Mouse (Mus musculus): ENCODE measurements around the gene Rab34. TPM values are rescaled to one million over a fixed set of nuclear protein-coding genes. Genes with fewer than 3 reads are reported as not detected.
A peak's percentile ranks its signal among the peaks of the same experiment; 100 is the strongest.

Gene Rab34
- polyA plus RNA-seq, 1 experiment from 2014 or later = 75.3 TPM

DNA sequence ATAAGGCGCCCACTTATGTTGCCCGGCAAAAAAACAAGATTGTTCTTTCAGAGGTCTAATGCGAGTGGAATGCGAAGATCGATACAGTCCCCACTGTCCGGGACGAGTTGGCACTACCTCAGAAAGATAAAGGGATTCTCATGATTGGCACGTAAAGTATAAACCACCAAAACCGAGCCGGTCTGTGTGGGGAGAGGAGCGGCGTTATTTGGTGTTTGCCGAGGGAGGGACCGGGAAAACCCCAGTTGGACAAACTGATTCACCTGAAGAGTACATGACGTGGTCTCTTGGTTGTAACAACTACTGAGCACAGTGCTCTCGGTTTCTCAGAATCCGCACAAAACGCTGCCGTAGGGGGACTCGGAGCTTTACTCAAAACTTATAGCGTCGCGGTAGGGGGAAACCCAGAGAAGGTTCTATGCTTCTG lies 11.3 kb upstream of the Rab34 start:
- ATAC-seq (ENCODE audit: insufficient read depth, low FRiP score, low TSS enrichment) = no peak
- Histone ChIP-seq H3K27ac (ENCODE audit: low read depth, low read length) (peak overlapping the region; percentile 56; the same call in 1 of the 2 replicates), H3K9ac (ENCODE audit: low read length) (peak overlapping the region; percentile 50; the same call in 1 of the 2 replicates), H3K4me3 (ENCODE audit: low read depth, low read length) (peak overlapping the region; percentile 56), H3K36me3 (ENCODE audit: control insufficient read depth, insufficient read depth, low read length) (peaks cover 7% of the 10 kb centered on the region), H3K9me3 (ENCODE audit: control insufficient read depth, low read length) (no peaks in the 10 kb centered on the region), H3K27me3 (ENCODE audit: control insufficient read depth, insufficient read depth, low read length) (no peaks in the 10 kb centered on the region), H3K4me2 (ENCODE audit: low read depth) (peak overlapping the region; percentile 90), H3K4me1 (ENCODE audit: control insufficient read depth, insufficient read depth, low read length) (peaks cover 22% of the 10 kb centered on the region)
- no peak for DNase-seq (ENCODE audit: low spot score)
- 1% methylated on average over 23 of the region's 23 CpGs for WGBS

DNA sequence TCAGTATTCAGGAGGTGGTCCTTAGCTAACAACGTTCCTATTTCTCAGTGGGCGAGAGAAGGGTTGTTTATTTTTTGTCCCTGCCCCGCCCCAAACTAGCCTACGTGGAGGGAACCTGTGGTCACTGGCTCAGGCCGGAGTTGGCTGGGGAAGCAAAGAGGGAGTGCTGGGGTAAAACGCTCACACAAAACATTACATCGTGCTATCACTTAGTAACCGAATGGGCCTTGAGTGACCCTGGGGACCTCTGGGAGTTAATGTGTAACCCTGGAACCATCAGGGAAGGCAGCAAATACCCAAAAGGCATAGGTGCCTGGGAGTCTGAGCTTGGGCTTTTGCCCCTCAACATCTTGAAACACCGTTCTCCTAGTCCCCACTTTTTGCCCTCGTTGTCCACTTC lies 10.8 kb upstream of the Rab34 start:
- peaks cover 25% of the 10 kb centered on the region for H3K4me1 ChIP-seq (ENCODE audit: control insufficient read depth, insufficient read depth, low read length)
- H3K4me2 ChIP-seq (ENCODE audit: low read depth) = peak overlapping the region; percentile 90
- no peak for DNase-seq (ENCODE audit: low spot score)
- H3K27me3 ChIP-seq (ENCODE audit: control insufficient read depth, insufficient read depth, low read length) = no peaks in the 10 kb centered on the region
- H3K9me3 ChIP-seq (ENCODE audit: control insufficient read depth, low read length) = no peaks in the 10 kb centered on the region
- peak overlapping the region; percentile 73; the same call in 1 of the 2 replicates for H3K9ac ChIP-seq (ENCODE audit: low read length)
- under 1% methylated on average over 10 of the region's 10 CpGs for WGBS
- ATAC-seq (ENCODE audit: insufficient read depth, low FRiP score, low TSS enrichment) = no peak
- 0 out of 2 replicates have a peak overlapping the region, but pooled peaks have one; percentile 92 for H3K27ac ChIP-seq (ENCODE audit: low read depth, low read length)
- peaks cover 7% of the 10 kb centered on the region for H3K36me3 ChIP-seq (ENCODE audit: control insufficient read depth, insufficient read depth, low read length)
- H3K4me3 ChIP-seq (ENCODE audit: low read depth, low read length) = peak overlapping the region; percentile 56

DNA sequence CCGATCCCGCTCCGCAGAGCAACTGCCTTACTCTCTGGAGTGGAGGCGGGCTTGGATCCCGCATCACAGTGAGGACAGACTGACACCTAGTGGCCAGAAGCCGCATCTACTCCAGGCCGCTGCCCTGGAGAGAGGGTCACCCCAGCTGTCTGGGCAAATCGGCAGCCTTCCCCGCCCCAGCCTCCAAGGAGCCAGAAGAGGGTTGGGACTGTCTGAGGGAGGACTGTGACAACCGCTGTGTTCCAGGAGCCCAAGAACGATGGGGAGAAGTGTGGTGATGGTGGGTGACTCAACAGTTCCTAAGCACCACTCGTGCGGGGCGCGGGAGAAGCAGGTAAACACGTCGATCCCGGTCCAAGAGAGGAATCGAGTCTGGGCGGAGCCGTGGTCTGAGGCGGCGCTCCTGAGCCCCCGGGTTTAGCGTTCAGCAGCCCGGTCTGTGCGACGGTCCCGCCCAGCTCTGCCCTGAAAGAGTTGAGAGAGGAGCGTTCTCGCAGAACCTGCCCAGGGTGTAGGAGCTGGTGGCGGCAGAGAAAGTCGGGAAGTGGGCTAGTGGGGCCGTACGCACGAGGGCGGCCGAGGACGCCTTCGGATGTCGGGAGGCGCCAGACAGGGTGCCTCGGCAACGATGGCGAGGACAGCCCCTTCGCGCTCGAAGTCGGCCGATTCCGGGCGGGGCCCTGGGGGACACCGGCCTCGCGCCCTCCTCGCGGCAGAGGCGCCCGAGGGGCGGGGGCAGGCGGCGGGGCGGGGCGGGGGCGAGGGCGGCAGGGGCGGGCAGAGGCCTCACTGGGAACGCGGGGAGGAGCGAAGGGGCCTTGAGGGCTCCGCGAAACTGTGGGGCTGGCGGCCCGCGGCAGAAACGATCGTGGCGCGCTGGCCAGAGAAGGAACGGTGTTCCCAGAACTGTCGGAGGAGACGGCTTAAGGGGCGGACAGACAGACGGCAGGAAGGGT lies 10.0 kb upstream of the Rab34 start:
- Histone ChIP-seq H3K36me3 (ENCODE audit: control insufficient read depth, insufficient read depth, low read length) (peaks cover 7% of the 10 kb centered on the region; the same call in 1 of the 2 replicates), H3K4me1 (ENCODE audit: control insufficient read depth, insufficient read depth, low read length) (peaks cover 25% of the 10 kb centered on the region), H3K9ac (ENCODE audit: low read length) (peak overlapping the region; percentile 73), H3K4me3 (ENCODE audit: low read depth, low read length) (peak overlapping the region; percentile 56), H3K4me2 (ENCODE audit: low read depth) (peak overlapping the region; percentile 90), H3K9me3 (ENCODE audit: control insufficient read depth, low read length) (no peaks in the 10 kb centered on the region), H3K27me3 (ENCODE audit: control insufficient read depth, insufficient read depth, low read length) (no peaks in the 10 kb centered on the region), H3K27ac (ENCODE audit: low read depth, low read length) (peak overlapping the region; percentile 92)
- DNase-seq (ENCODE audit: low spot score) (peak; percentile 96), ATAC-seq (ENCODE audit: insufficient read depth, low FRiP score, low TSS enrichment) (peak; percentile 80)
- 1% methylated on average over 62 of the region's 84 CpGs for WGBS

DNA sequence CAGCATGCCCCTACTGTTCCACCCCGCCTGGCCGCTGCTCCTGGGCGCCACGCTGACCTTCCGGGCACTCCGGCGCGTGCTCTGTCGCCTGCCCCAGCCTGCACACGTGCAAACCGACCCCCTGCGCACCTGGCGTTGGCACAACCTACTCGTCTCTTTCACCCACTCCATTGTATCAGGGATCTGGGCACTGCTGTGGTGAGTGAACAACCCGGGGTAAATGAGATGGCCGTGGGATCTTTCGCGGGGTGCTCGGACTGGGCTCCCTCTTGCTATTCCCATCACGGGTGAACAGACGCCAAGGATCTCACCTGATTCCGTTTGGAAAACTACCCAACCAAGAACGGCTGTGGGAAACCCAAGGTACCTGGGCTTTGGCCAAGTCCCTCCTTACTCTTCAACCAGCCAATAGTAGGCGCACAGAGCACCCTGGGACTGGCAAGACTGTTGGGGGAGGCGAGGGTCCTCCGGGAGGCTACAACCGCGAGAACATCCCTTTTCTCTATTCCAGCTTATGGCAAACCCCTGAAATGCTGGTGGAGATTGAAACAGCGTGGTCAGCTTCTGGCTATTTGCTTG lies 9.3 kb upstream of the Rab34 start:
- Histone ChIP-seq H3K4me1 (ENCODE audit: control insufficient read depth, insufficient read depth, low read length) (peaks cover 25% of the 10 kb centered on the region), H3K4me3 (ENCODE audit: low read depth, low read length) (peak overlapping the region; percentile 56), H3K27ac (ENCODE audit: low read depth, low read length) (peak overlapping the region; percentile 92), H3K27me3 (ENCODE audit: control insufficient read depth, insufficient read depth, low read length) (no peaks in the 10 kb centered on the region), H3K9me3 (ENCODE audit: control insufficient read depth, low read length) (no peaks in the 10 kb centered on the region), H3K9ac (ENCODE audit: low read length) (peak overlapping the region; percentile 73), H3K4me2 (ENCODE audit: low read depth) (peak overlapping the region; percentile 90), H3K36me3 (ENCODE audit: control insufficient read depth, insufficient read depth, low read length) (peaks cover 7% of the 10 kb centered on the region; the same call in 1 of the 2 replicates)
- 1% methylated on average over 29 of the region's 29 CpGs for WGBS
- DNase-seq (ENCODE audit: low spot score) = peak; percentile 59
- peak; percentile 2; the same call in 1 of the 2 replicates for ATAC-seq (ENCODE audit: insufficient read depth, low FRiP score, low TSS enrichment)

DNA sequence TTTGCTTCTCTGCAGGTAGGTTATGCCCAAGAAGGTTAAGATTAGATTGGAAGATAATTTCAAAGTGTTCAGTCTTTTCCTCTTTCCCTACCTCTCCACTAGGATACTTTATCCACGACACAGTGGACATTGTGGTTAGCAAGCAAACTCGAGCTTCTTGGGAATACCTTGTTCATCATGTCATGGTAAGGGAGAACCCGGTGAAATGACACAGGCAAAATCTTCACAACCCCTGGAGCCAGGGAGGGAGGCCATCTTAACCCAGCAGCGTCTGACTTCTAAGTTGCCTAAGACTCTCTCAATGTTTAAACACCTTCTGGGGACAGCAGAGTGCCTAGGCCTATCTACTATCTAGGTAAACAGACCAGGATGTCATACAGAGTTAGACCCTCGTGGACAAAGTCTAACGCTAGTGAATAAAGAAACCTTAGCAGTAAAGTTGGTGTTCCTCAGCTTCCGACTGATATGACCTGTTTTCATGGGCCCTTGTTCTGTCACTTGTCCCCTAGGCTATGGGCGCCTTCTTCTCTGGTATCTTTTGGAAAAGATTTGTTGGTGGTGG lies 8.7 kb upstream of the Rab34 start:
- Histone ChIP-seq H3K9ac (ENCODE audit: low read length) (peak overlapping the region; percentile 29; the same call in 1 of the 2 replicates), H3K4me2 (ENCODE audit: low read depth) (peak overlapping the region; percentile 90), H3K4me3 (ENCODE audit: low read depth, low read length) (peak overlapping the region; percentile 56), H3K36me3 (ENCODE audit: control insufficient read depth, insufficient read depth, low read length) (peaks cover 7% of the 10 kb centered on the region; the same call in 1 of the 2 replicates), H3K27me3 (ENCODE audit: control insufficient read depth, insufficient read depth, low read length) (no peaks in the 10 kb centered on the region), H3K27ac (ENCODE audit: low read depth, low read length) (no peak overlapping the region), H3K4me1 (ENCODE audit: control insufficient read depth, insufficient read depth, low read length) (peaks cover 25% of the 10 kb centered on the region), H3K9me3 (ENCODE audit: control insufficient read depth, low read length) (no peaks in the 10 kb centered on the region)
- DNase-seq (ENCODE audit: low spot score) (no peak), ATAC-seq (ENCODE audit: insufficient read depth, low FRiP score, low TSS enrichment) (no peak)
- 31% methylated on average over 8 of the region's 8 CpGs for whole genome bisulfite sequencing

DNA sequence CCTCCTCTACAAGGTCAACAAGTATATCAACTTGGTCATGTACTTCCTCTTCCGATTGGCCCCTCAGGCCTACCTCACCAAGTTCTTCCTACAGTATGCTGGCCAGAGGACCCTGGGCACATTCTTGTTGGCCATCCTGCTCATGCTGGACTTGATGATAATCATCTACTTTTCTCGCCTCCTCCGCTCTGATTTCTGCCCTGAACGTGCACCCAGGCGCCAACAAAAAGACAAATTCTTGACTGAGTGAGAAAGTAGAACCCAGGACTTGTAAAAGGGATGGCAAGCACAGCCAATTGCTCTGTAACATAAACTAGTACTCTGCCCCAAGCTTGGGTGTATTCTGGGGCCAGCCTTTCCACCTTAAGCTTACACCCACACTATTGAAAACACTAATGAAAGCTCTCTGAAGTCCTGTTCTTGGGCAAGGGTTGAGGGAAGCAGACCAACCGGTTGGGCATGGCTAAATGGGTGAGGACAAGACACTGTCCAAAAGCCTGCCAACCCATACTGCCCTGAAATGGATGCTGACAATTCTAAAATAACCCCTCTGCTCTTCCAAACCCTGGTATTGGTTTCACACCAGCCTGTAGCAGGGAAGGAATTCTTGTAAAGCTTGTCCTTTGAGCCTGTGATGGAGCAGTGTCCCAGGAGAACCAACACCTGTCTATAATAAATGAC lies 8.0 kb upstream of the Rab34 start:
- H3K4me1 ChIP-seq (ENCODE audit: control insufficient read depth, insufficient read depth, low read length) = peaks cover 25% of the 10 kb centered on the region
- H3K27ac ChIP-seq (ENCODE audit: low read depth, low read length) = no peak overlapping the region
- 78% methylated on average over 6 of the region's 6 CpGs for WGBS
- H3K9ac ChIP-seq (ENCODE audit: low read length) = no peak overlapping the region
- peaks cover 7% of the 10 kb centered on the region; the same call in 1 of the 2 replicates for H3K36me3 ChIP-seq (ENCODE audit: control insufficient read depth, insufficient read depth, low read length)
- ATAC-seq (ENCODE audit: insufficient read depth, low FRiP score, low TSS enrichment) = no peak
- DNase-seq (ENCODE audit: low spot score) = no peak
- H3K4me3 ChIP-seq (ENCODE audit: low read depth, low read length) = no peak overlapping the region
- H3K4me2 ChIP-seq (ENCODE audit: low read depth) = no peak overlapping the region; the same call in 1 of the 2 replicates
- no peaks in the 10 kb centered on the region for H3K27me3 ChIP-seq (ENCODE audit: control insufficient read depth, insufficient read depth, low read length)
- H3K9me3 ChIP-seq (ENCODE audit: control insufficient read depth, low read length) = no peaks in the 10 kb centered on the region

DNA sequence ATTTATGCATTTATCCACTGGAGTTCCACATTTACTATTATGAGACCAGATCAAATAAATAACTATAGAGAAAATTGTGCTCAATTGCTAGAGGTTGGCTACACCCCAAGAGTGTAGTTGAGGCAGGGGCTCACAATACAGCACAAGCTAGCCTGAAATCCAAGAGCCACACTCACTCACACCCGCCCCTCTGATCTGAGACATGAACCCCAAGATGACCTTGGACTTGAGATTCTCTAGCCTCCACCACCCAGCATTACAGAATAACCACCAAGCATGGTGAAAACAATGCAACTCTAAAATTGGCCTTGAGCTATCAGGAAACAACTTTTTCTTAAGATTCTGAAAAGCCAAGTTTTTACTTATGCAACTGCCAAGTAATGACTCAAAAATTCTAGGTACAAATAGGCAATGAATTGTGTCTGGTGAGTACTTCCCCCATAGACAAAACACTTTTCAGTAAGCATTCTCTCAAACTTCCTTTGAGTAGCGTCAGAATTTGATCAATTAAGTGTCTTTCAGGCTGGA lies 6.3 kb upstream of the Rab34 start:
- no peak for DNase-seq (ENCODE audit: low spot score)
- Histone ChIP-seq H3K4me1 (ENCODE audit: control insufficient read depth, insufficient read depth, low read length) (peaks cover 25% of the 10 kb centered on the region), H3K27ac (ENCODE audit: low read depth, low read length) (no peak overlapping the region), H3K36me3 (ENCODE audit: control insufficient read depth, insufficient read depth, low read length) (peaks cover 7% of the 10 kb centered on the region; the same call in 1 of the 2 replicates), H3K27me3 (ENCODE audit: control insufficient read depth, insufficient read depth, low read length) (no peaks in the 10 kb centered on the region), H3K9me3 (ENCODE audit: control insufficient read depth, low read length) (no peaks in the 10 kb centered on the region), H3K9ac (ENCODE audit: low read length) (peak overlapping the region; percentile 87; the same call in 1 of the 2 replicates), H3K4me2 (ENCODE audit: low read depth) (peak overlapping the region; percentile 61), H3K4me3 (ENCODE audit: low read depth, low read length) (peak overlapping the region; percentile 85)
- ATAC-seq (ENCODE audit: insufficient read depth, low FRiP score, low TSS enrichment) = no peak
- 52% methylated on average over 2 of the region's 2 CpGs for WGBS

DNA sequence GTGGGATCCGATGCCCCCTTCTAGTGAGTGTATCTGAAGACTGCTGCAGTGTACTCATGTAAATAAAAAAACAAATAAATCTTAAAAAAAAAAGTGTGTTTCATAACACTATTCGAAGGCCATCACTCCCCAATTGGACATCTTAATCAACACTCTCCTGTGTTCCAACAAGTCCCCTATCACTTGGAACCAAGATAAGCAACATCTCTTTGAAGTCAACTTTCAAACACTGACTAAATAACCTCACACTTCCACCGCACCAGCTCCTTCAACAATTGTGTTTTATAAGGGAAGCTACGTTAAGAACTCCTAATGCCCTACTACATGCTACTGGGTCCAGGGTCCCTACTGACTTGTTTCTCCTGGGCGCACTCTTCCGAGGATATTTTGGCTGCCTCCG lies 5.8 kb upstream of the Rab34 start:
- 8% methylated on average over 7 of the region's 7 CpGs for WGBS
- Histone ChIP-seq H3K27me3 (ENCODE audit: control insufficient read depth, insufficient read depth, low read length) (no peaks in the 10 kb centered on the region), H3K4me2 (ENCODE audit: low read depth) (peak overlapping the region; percentile 61), H3K27ac (ENCODE audit: low read depth, low read length) (no peak overlapping the region), H3K4me1 (ENCODE audit: control insufficient read depth, insufficient read depth, low read length) (peaks cover 22% of the 10 kb centered on the region), H3K9me3 (ENCODE audit: control insufficient read depth, low read length) (no peaks in the 10 kb centered on the region), H3K9ac (ENCODE audit: low read length) (peak overlapping the region; percentile 87), H3K36me3 (ENCODE audit: control insufficient read depth, insufficient read depth, low read length) (peaks cover 7% of the 10 kb centered on the region; the same call in 1 of the 2 replicates), H3K4me3 (ENCODE audit: low read depth, low read length) (peak overlapping the region; percentile 85)
- DNase-seq (ENCODE audit: low spot score) (no peak), ATAC-seq (ENCODE audit: insufficient read depth, low FRiP score, low TSS enrichment) (no peak)

All from neural tube, embryonic 11.5 days (tissue).